Mouse (Mus musculus) C2C12 (cell line): Measurements from ENCODE around the gene Bpifb9a. TPM values are rescaled to one million over a fixed set of nuclear protein-coding genes. Genes with fewer than 3 reads are reported as not detected.
A peak's percentile ranks its signal among the peaks of the same experiment; 100 is the strongest.
"Not testable (repeated sequence)": the region's sequence is repeated elsewhere in the genome, so short reads cannot be mapped to it uniquely, and the experiment has no call there.

Experiments
- H3K27me3 ChIP-seq: one replicate; pipeline ENCODE4 v1.6.1; 2011; ENCODE audit not compliant: control insufficient read depth, insufficient read depth, insufficient read length
- H3K36me3 ChIP-seq: one replicate; pipeline ENCODE4 v1.6.1; 2011; ENCODE audit not compliant: control insufficient read depth, insufficient read depth
- H3K4me3 ChIP-seq: one replicate; pipeline ENCODE4 v1.5.1; 2011; ENCODE audit warnings: mild to moderate bottlenecking, control low read depth; ENCODE audit not compliant: poor library complexity, insufficient read depth, severe bottlenecking
- H3K79me2 ChIP-seq: one replicate; pipeline ENCODE4 v1.6.1; 2011; ENCODE audit not compliant: control insufficient read depth, insufficient read depth
- H3K79me3 ChIP-seq: one replicate; pipeline ENCODE4 v1.6.1; 2011; ENCODE audit warnings: low read depth, control low read depth
- H3ac ChIP-seq: one replicate; pipeline ENCODE3; 2011; ENCODE audit warnings: low read depth; ENCODE audit not compliant: control insufficient read depth, insufficient read length
- CEBPB ChIP-seq: IDR thresholded peaks from one replicate; pipeline ENCODE4 v1.6.1; 2011; ENCODE audit warnings: low read depth, mild to moderate bottlenecking, control low read depth, moderate library complexity
- CTCF ChIP-seq: IDR thresholded peaks from one replicate; pipeline ENCODE4 v1.5.1; 2011; ENCODE audit not compliant: control insufficient read depth, insufficient read depth, insufficient read length
- FOSL1 ChIP-seq: IDR thresholded peaks from one replicate; pipeline ENCODE4 v1.8.0; 2011; ENCODE audit warnings: mild to moderate bottlenecking, low read length; ENCODE audit not compliant: poor library complexity, insufficient read depth, severe bottlenecking
- MAX ChIP-seq: IDR thresholded peaks from one replicate; pipeline ENCODE4 v1.6.1; 2011; ENCODE audit warnings: mild to moderate bottlenecking, control low read depth
- MYOD1 ChIP-seq: IDR thresholded peaks from one replicate; pipeline ENCODE4 v1.6.1; 2011; ENCODE audit warnings: low read depth; ENCODE audit not compliant: control insufficient read depth, insufficient read length
- MYOG ChIP-seq: IDR thresholded peaks from one replicate; pipeline ENCODE4 v1.6.1; 2011; ENCODE audit not compliant: control insufficient read depth, insufficient read length; ENCODE audit errors: extremely low read depth
- USF1 ChIP-seq: IDR thresholded peaks from one replicate; pipeline ENCODE4 v1.6.1; 2011; ENCODE audit warnings: low read depth, mild to moderate bottlenecking, control low read depth, moderate library complexity
- long read RNA-seq, 2 experiments: library from polyadenylated mRNA; unstranded; transcript quantifications; one replicate each; pipeline ENCODE4 v2.0.0; 2019 to 2020
- polyA plus RNA-seq: library from polyadenylated mRNA; unstranded; fragments of >200 nt; fragmentation: generic; extraction: Trizol; gene quantifications from one replicate; pipeline ENCODE4 v1.2.1, GENCODE M21; 2012; ENCODE audit warnings: missing spikeins

The Bpifb9a gene
- polyA plus RNA-seq: not detected
- long read RNA-seq, experiment 1: 0 reads
- long read RNA-seq, experiment 2: 0 reads

- not testable (repeated sequence) for H3ac ChIP-seq, H3K79me2 ChIP-seq
Observed at GRCm38 (mm10) chr2:154257554-154257953, at the start of gene Bpifb9a. Gene Bpifb9a (plus strand): TSS chr2:154257854.

DNA sequence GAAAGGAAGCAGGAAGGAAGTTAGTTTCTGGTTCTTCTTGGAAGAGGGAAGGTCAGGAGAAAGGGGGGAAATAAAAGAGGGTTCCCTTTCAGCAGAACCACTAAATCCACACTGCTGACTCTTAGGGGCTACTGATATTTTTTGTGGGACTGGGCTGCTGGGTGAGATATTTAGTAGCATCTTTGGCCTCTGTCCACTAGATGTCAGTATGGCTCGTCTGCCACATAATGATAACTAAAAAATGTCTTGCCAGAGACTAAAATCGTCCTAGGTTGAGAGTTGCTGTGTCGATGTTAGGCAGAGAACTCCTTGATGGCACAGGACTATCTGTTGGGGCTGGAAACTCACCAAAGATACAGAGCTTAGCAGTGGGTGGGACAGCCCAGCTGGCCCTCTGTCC lies 48.5 kb upstream of the Bpifb9a start:
- no peak overlapping the region for H3ac ChIP-seq

More at GRCm38 (mm10) chr2:154257554-154257953, at the start of gene Bpifb9a:
- H3K4me3 ChIP-seq, H3K27me3 ChIP-seq, H3K36me3 ChIP-seq, H3K79me3 ChIP-seq: not testable (repeated sequence)

DNA sequence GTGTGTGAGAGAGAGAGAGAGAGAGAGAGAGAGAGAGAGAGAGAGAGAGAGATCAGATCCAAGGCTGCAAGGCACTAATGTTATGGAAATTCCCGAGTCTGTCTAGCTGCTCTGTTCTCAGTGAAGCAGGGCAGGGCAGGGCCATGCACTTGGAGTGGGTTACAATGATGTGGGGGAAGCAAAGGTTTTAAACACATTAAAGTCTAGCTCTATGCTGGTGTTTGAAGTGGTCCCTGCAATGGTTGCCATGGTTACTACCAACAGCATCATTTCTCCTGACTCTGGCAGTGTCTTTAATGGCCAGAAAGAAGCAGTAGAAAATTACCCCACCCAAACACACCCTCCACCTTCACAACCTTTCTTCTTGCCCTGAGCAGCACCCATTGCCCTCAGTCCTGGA lies 46.5 kb upstream of the Bpifb9a start:
- Histone ChIP-seq H3K79me3 (no peaks in the 10 kb centered on the region), H3K79me2 (no peaks in the 10 kb centered on the region), H3K36me3 (no peaks in the 10 kb centered on the region), H3K27me3 (peaks cover 6% of the 10 kb centered on the region), H3ac (no peak overlapping the region), H3K4me3 (no peak overlapping the region)
- TF ChIP-seq CTCF (no peak), MYOD1 (no peak), FOSL1 (no peak), MAX (no peak)

More for the DNA sequence above, 48.5 kb upstream of the Bpifb9a start:
- H3K79me2 ChIP-seq: no peaks in the 10 kb centered on the region
- no peaks in the 10 kb centered on the region for H3K36me3 ChIP-seq
- peaks cover 6% of the 10 kb centered on the region for H3K27me3 ChIP-seq
- no peak for TF ChIP-seq MYOG
- TF ChIP-seq MAX: no peak
- TF ChIP-seq CEBPB: no peak
- TF ChIP-seq MYOD1: no peak
- no peak overlapping the region for H3K4me3 ChIP-seq
- H3K79me3 ChIP-seq: no peaks in the 10 kb centered on the region

DNA sequence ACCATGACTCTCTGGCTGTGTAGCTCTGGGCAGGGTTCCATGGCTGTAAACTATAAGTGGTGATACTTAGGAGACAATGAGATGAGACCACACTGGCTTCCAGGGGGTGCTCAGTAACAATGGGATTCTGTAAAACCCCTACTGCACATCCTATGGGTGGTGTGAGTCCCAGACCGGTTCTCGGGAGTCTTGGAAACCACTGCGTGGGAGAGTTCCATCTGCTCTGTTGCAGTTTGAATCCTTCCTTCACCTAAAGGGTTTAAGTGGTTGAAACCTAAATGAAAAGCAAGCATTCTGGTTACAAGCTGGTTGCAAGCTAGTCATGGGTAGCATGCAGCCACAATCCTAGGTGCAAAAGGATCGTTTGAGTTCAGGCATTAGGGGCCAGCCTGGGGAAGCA lies 45.8 kb upstream of the Bpifb9a start:
- Histone ChIP-seq H3ac (no peak overlapping the region), H3K36me3 (no peaks in the 10 kb centered on the region), H3K27me3 (peaks cover 6% of the 10 kb centered on the region), H3K79me3 (no peaks in the 10 kb centered on the region), H3K4me3 (no peak overlapping the region), H3K79me2 (no peaks in the 10 kb centered on the region)
- TF ChIP-seq CEBPB: no peak
- TF ChIP-seq MYOD1: no peak
- TF ChIP-seq MYOG: no peak
- TF ChIP-seq CTCF: no peak
- TF ChIP-seq MAX: no peak
- TF ChIP-seq USF1: no peak
- TF ChIP-seq FOSL1: no peak

DNA sequence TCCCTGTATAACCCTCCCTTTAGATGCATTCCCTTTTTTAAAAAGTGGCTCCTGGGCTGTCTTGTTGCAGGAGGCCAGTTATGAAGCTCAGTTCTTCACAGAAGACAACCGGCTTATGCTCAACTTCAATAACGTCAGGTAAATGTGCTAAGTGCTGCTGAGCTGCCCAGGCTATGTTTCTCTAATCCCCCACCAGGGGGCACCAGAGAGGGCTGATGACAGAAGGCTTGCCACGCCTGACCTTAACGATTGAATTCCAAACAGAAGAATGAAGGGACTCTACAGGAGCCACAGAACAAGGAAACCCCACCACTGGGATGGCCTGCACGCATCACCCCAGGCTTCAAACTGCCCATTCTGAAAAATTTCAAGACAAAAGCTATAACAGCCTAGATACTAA lies 42.5 kb upstream of the Bpifb9a start:
- Histone ChIP-seq H3K36me3 (no peaks in the 10 kb centered on the region), H3ac (no peak overlapping the region), H3K79me2 (no peaks in the 10 kb centered on the region), H3K79me3 (no peaks in the 10 kb centered on the region), H3K4me3 (no peak overlapping the region), H3K27me3 (peaks cover 6% of the 10 kb centered on the region)
- TF ChIP-seq CEBPB (no peak), CTCF (peak; percentile 13)

DNA sequence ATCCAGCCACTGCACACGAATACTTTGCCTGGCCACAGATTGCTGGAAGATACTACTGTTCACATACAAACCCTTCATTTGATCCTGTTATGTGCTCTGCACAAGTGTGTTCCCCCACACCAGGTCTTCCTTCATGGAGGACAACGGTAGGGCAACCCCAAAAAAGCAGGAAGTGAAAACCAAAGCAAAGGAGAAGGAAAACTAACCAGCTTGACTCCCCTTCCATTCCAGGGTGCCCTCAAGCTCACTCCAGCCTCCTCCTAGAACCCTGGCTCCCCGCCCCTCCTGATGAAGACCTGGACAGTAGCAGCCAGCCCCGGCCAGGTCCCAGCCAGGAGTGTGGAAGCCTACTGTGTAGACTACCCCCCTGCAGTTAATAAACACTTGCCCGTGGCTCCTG lies 37.7 kb upstream of the Bpifb9a start:
- no peak overlapping the region for H3ac ChIP-seq
- no peaks in the 10 kb centered on the region for H3K79me3 ChIP-seq
- no peaks in the 10 kb centered on the region for H3K36me3 ChIP-seq
- TF ChIP-seq MYOG: no peak
- TF ChIP-seq CEBPB: no peak
- no peak for TF ChIP-seq FOSL1
- TF ChIP-seq MAX: no peak
- TF ChIP-seq CTCF: no peak
- no peak for TF ChIP-seq MYOD1
- no peak for TF ChIP-seq USF1
- no peaks in the 10 kb centered on the region for H3K27me3 ChIP-seq
- H3K79me2 ChIP-seq: no peaks in the 10 kb centered on the region
- H3K4me3 ChIP-seq: no peak overlapping the region

- peaks cover 16% of the 10 kb centered on the region for H3K27me3 ChIP-seq
- H3K79me3 ChIP-seq: no peaks in the 10 kb centered on the region
- no peaks in the 10 kb centered on the region for H3K36me3 ChIP-seq
- TF ChIP-seq MYOG: no peak
- H3ac ChIP-seq: no peak within 1 kb of the TSS
- H3K4me3 ChIP-seq: no peak within 1 kb of the TSS
- no peaks in the 10 kb centered on the region for H3K79me2 ChIP-seq
Observed at GRCm38 (mm10) chr2:154223265-154223916, 34.3 kb upstream of the Bpifb9a start, which contains the start of gene Bpifb5. Gene Bpifb5 (plus strand): TSS chr2:154223742.
